Mouse (Mus musculus): Measurements from ENCODE around the gene Galnt18. TPM values are rescaled to one million over a fixed set of nuclear protein-coding genes. Genes with fewer than 3 reads are reported as not detected.

The Galnt18 gene
- polyA plus RNA-seq, 1 experiment from 2014 or later: 7.8 TPM

DNA sequence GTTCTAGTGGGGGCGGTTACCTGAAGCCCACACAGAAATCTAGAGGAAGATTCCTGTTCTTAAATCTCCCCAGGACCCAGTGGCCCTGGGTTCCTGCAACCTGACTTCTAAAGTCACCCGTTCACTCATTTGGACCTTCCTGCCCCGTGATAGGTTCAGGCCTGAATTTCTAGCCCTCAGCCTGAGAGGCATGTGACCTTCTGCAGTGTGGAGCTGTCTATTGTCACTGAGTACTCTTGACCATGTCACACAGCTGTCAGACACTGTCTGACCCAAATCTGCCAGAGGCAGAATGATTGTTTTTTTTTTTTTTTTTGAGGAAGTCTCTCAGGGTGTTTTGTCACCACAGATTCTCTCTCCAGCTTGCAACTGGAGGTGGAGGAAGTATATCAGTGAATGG is 103.3 kb downstream of the Galnt18 start:
- TF ChIP-seq CTCF (IDR thresholded peaks at IDR 0.05; ENCODE audit: low read depth): no peak
- Histone ChIP-seq H3K27me3 (replicated peaks; ENCODE audit: control insufficient read depth, insufficient read depth, low read length) (no peaks in the 10 kb centered on the region), H3K9me3 (ENCODE audit: control insufficient read depth) (no peaks in the 10 kb centered on the region), H3K4me1 (replicated peaks; ENCODE audit: control insufficient read depth, insufficient read depth, low read length) (no peaks in the 10 kb centered on the region), H3K36me3 (ENCODE audit: control insufficient read depth, insufficient read depth) (no peaks in the 10 kb centered on the region), H3K27ac (ENCODE audit: low read depth, low read length) (no peak overlapping the region), H3K4me3 (ENCODE audit: low read depth, low read length) (no peak overlapping the region), H3K4me2 (replicated peaks; ENCODE audit: low read depth) (no peak overlapping the region), H3K9ac (ENCODE audit: low read depth, low read length) (no peak overlapping the region)
- 80% methylated on average over 3 of the region's 3 CpGs for whole genome bisulfite sequencing
- no peak for ATAC-seq

- H3K27me3 ChIP-seq (replicated peaks; ENCODE audit: control insufficient read depth, insufficient read depth, low read length): no peaks in the 10 kb centered on the region
- H3K4me1 ChIP-seq (replicated peaks; ENCODE audit: control insufficient read depth, insufficient read depth, low read length): no peaks in the 10 kb centered on the region
Measured at GRCm38 (mm10) chr7:111672467-111672866, 107.3 kb downstream of the Galnt18 start.

DNA sequence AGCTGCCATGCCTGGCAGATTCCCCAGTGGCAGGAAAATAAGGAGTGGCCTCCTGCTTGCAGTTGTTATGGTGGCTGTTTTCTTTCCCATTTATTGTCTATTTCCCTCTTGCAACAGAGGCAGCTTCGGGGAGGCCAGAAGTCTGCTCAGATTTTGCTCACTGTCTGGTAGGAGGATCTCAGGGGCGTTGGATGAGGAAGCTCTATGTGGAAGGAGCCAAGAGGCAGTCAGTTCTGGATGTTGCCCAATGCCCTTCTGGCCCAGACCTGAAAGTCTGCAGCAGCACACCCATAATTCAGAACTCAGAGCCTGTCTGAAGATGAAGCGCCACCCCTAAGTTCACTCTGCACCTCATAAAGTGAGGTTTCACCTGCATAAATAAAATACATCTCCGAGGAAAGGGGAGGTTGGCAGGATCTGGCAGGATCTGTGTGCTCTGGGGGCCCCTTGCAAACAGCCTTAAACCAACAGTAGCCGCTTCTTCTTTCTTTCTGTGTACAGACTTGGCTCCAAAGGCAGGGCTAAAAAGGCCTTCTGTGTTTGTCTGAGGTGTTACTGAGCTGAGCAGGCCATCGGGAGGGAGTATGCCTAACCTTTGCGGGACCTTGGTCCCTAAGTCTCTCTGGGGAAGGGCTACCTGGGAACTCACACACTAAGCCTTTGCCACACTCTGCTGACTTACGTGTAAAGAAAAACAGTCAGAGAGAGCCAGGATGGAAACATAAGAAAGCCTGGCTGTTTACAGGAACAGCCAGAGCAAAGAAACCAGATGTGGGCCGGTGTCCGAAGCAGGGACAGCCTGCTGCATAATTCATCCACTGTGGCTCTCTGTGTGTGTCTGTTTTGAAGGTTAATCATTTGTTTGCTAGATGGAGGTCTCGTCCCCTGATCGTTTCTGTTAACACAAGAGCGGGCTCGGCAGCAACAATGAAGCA is 116.4 kb downstream of the Galnt18 start:
- no peak overlapping the region for H3K4me3 ChIP-seq (ENCODE audit: low read depth, low read length)
- no peak for TF ChIP-seq CTCF (IDR thresholded peaks at IDR 0.05; ENCODE audit: low read depth)
- H3K27ac ChIP-seq (ENCODE audit: low read depth, low read length): no peak overlapping the region
- no peak overlapping the region; the same call in 1 of the 2 replicates for H3K9ac ChIP-seq (ENCODE audit: low read depth, low read length)
- H3K4me2 ChIP-seq (replicated peaks; ENCODE audit: low read depth): no peak overlapping the region
- no peak for ATAC-seq
- no peaks in the 10 kb centered on the region for H3K27me3 ChIP-seq (replicated peaks; ENCODE audit: control insufficient read depth, insufficient read depth, low read length)
- H3K36me3 ChIP-seq (ENCODE audit: control insufficient read depth, insufficient read depth): no peaks in the 10 kb centered on the region
- 24% methylated on average over 14 of the region's 14 CpGs for WGBS
- H3K9me3 ChIP-seq (ENCODE audit: control insufficient read depth): no peaks in the 10 kb centered on the region
- no peaks in the 10 kb centered on the region for H3K4me1 ChIP-seq (replicated peaks; ENCODE audit: control insufficient read depth, insufficient read depth, low read length)

More at GRCm38 (mm10) chr7:111672467-111672866, 107.3 kb downstream of the Galnt18 start:
- 64% methylated on average over 4 of the region's 4 CpGs for WGBS
- Histone ChIP-seq H3K4me3 (ENCODE audit: low read depth, low read length) (no peak overlapping the region), H3K9ac (ENCODE audit: low read depth, low read length) (no peak overlapping the region), H3K27ac (ENCODE audit: low read depth, low read length) (no peak overlapping the region), H3K4me2 (replicated peaks; ENCODE audit: low read depth) (no peak overlapping the region), H3K36me3 (ENCODE audit: control insufficient read depth, insufficient read depth) (no peaks in the 10 kb centered on the region), H3K9me3 (ENCODE audit: control insufficient read depth) (no peaks in the 10 kb centered on the region)
- ATAC-seq: no peak
- no peak for TF ChIP-seq CTCF (IDR thresholded peaks at IDR 0.05; ENCODE audit: low read depth)

DNA sequence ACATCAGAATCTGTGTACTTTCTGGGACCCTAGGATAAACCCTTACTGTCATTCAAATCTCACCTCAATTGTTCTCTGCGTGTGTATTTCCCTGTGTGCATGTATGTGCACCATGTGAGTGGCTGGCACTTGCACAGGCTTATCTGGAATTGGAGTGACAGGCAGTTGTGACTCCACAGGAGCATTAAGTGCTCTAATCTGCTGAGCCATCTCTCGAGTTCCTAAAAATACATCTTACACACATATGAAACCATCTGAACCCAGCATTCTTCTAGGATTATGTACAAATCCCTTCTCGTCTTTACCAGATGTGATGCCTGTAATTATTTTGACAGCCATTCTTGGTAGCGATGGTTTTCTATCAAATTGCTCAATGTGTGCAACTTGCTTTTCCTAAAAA is 121.2 kb downstream of the Galnt18 start:
- no peak for TF ChIP-seq CTCF (IDR thresholded peaks at IDR 0.05; ENCODE audit: low read depth)
- no peaks in the 10 kb centered on the region for H3K9me3 ChIP-seq (ENCODE audit: control insufficient read depth)
- ATAC-seq: no peak

GRCm38 (mm10) chr7:111655002-111655401 is 124.8 kb downstream of the Galnt18 start:
- Histone ChIP-seq H3K9me3 (ENCODE audit: control insufficient read depth) (no peaks in the 10 kb centered on the region), H3K4me3 (ENCODE audit: low read depth, low read length) (no peak overlapping the region), H3K36me3 (ENCODE audit: control insufficient read depth, insufficient read depth) (no peaks in the 10 kb centered on the region), H3K27ac (ENCODE audit: low read depth, low read length) (no peak overlapping the region), H3K4me1 (replicated peaks; ENCODE audit: control insufficient read depth, insufficient read depth, low read length) (no peaks in the 10 kb centered on the region), H3K9ac (ENCODE audit: low read depth, low read length) (no peak overlapping the region), H3K27me3 (replicated peaks; ENCODE audit: control insufficient read depth, insufficient read depth, low read length) (no peaks in the 10 kb centered on the region), H3K4me2 (replicated peaks; ENCODE audit: low read depth) (no peak overlapping the region)
- ATAC-seq: no peak
- WGBS: 94% methylated on average over 8 of the region's 8 CpGs
- TF ChIP-seq CTCF (IDR thresholded peaks at IDR 0.05; ENCODE audit: low read depth): no peak

More for the DNA sequence above, 121.2 kb downstream of the Galnt18 start:
- H3K4me1 ChIP-seq (replicated peaks; ENCODE audit: control insufficient read depth, insufficient read depth, low read length): no peaks in the 10 kb centered on the region
- H3K27me3 ChIP-seq (replicated peaks; ENCODE audit: control insufficient read depth, insufficient read depth, low read length): no peaks in the 10 kb centered on the region
- no peak overlapping the region for H3K4me3 ChIP-seq (ENCODE audit: low read depth, low read length)
- no peak overlapping the region for H3K27ac ChIP-seq (ENCODE audit: low read depth, low read length)
- H3K4me2 ChIP-seq (replicated peaks; ENCODE audit: low read depth): no peak overlapping the region
- no peaks in the 10 kb centered on the region for H3K36me3 ChIP-seq (ENCODE audit: control insufficient read depth, insufficient read depth)
- no peak overlapping the region for H3K9ac ChIP-seq (ENCODE audit: low read depth, low read length)
- 80% methylated on average over 4 of the region's 4 CpGs for WGBS

DNA sequence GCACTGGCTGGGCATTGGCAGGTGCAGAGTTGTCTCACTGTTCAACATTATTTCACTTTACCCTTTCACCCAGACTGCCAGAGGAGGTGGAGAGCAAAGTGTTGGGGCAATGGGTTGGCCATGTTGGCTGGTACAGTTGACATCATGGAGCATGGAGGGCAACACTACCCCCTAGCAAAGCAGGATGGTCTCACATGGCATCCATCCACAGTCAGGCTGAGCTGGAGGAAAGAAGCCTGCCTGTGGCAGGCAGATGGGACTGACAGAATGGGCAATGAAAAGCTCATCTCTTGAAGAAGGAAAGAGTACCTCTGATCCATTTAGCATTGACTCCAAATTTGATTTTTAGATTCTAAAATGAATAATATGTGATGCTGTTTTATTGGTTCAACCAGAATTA is 125.3 kb downstream of the Galnt18 start:
- Histone ChIP-seq H3K4me3 (ENCODE audit: low read depth, low read length) (no peak overlapping the region), H3K27me3 (replicated peaks; ENCODE audit: control insufficient read depth, insufficient read depth, low read length) (no peaks in the 10 kb centered on the region), H3K9me3 (ENCODE audit: control insufficient read depth) (no peaks in the 10 kb centered on the region), H3K27ac (ENCODE audit: low read depth, low read length) (no peak overlapping the region), H3K9ac (ENCODE audit: low read depth, low read length) (no peak overlapping the region), H3K36me3 (ENCODE audit: control insufficient read depth, insufficient read depth) (no peaks in the 10 kb centered on the region), H3K4me1 (replicated peaks; ENCODE audit: control insufficient read depth, insufficient read depth, low read length) (no peaks in the 10 kb centered on the region), H3K4me2 (replicated peaks; ENCODE audit: low read depth) (no peak overlapping the region)
- TF ChIP-seq CTCF (IDR thresholded peaks at IDR 0.05; ENCODE audit: low read depth): no peak
- no peak for ATAC-seq

Measured in intestine, postnatal 0 days (tissue).